Mouse (Mus musculus): ENCODE data around the gene Copz1.

DNA sequence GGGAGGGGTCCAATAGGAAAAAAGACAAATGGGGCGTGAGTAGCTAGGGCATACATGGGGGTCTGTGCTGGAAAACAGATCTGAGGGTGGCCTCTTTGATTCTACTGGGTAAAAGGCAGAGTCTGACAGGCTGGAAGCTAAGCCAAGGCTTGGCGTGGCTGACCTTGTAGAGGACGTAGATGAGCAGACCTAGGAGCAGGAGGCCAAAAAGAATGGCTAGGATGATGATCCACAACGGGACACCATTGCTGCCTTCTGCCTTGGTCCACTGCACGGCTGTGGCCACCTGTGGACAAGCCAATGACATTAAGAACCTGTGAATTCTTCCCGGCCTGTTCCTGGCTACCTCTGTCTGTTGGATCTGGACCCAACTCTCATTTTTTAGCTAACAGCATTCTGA lies 73.3 kb downstream of the Copz1 start:
- TF ChIP-seq CTCF (conservative IDR thresholded peaks at IDR 0.05; ENCODE audit: low read length) = no peak
- no peak for TF ChIP-seq POU5F1 (IDR thresholded peaks at IDR 0.05; ENCODE audit: borderline replicate concordance, low read length)

All from E14TG2a.4 (cell line).